Comparison of ENCODE assay signal across 29 mouse cellular contexts in the genomic region with DNA sequence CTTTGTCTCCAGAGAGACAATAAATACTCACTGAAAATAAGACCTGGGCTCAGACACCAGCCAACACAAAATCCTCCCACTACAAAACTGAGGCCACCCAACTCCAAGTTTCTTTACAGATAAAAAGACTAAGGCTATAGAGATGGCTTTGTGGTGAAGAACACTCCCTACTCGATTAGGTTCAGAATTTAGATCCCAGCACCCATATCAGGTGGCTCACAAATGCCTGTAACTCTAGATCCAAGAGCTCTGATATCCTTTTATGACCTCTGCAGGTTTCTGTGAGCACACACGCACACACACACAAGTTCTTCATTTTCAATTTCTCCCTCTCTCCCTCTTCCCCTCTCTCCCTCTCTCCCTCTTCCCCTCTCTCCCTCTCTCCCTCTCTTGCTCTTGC.
"Had no signal": no experiment of that assay in that cellular context is flagged by ENCODE, and none has a peak within 500 bp of the region (broad histone marks: within the 10 kb centered on the region; RNA-seq: fewer than 3 reads in every experiment).

No protein-coding gene starts in this region.

- H3K9ac ChIP-seq: limb, embryonic 12.5 days; limb, embryonic 13.5 days; limb, embryonic 15.5 days; liver, embryonic 12.5 days; liver, embryonic 13.5 days; liver, embryonic 14.5 days; liver, embryonic 15.5 days; liver, postnatal 0 days; lung, embryonic 14.5 days; lung, embryonic 15.5 days; midbrain, embryonic 12.5 days; midbrain, embryonic 13.5 days; midbrain, embryonic 15.5 days had no signal

- DNase-seq: left cerebral cortex, postnatal 4 days; liver; liver, embryonic 13.5 days; liver, postnatal 0 days; lung, adult 18-20 months; lung, adult 2 months; lung, embryonic 14.5 days; lung, postnatal 10 days; lung, postnatal 14 days; lung, postnatal 4 days; midbrain, embryonic 14.5 days had no signal

- H3K27me3 ChIP-seq: limb, embryonic 12.5 days; limb, embryonic 13.5 days; limb, embryonic 15.5 days; liver, embryonic 12.5 days; liver, embryonic 13.5 days; liver, embryonic 15.5 days; lung, embryonic 15.5 days; midbrain, embryonic 12.5 days; midbrain, embryonic 13.5 days; midbrain, embryonic 15.5 days had no signal

- H3K4me1 ChIP-seq: limb, embryonic 10.5 days; limb, embryonic 12.5 days; limb, embryonic 13.5 days; limb, embryonic 15.5 days; liver, embryonic 13.5 days; liver, embryonic 15.5 days; lung, embryonic 15.5 days had no signal

- H3K4me3 ChIP-seq: left cerebral cortex, adult 2 months; limb, embryonic 10.5 days; limb, embryonic 12.5 days; limb, embryonic 13.5 days; limb, embryonic 15.5 days; liver, embryonic 12.5 days; liver, embryonic 13.5 days; liver, embryonic 15.5 days; lung, embryonic 15.5 days; megakaryocyte, embryonic 14.5 days; midbrain, embryonic 10.5 days; midbrain, embryonic 12.5 days; midbrain, embryonic 13.5 days; midbrain, embryonic 15.5 days; myocyte had no signal

- H3K36me3 ChIP-seq: limb, embryonic 10.5 days; limb, embryonic 13.5 days; liver, embryonic 12.5 days; liver, embryonic 13.5 days; liver, embryonic 15.5 days; lung, embryonic 15.5 days; midbrain, embryonic 12.5 days had no signal

- ATAC-seq: liver, embryonic 12.5 days; liver, postnatal 0 days; lung, postnatal 0 days; midbrain, embryonic 13.5 days; midbrain, embryonic 15.5 days; midbrain, embryonic 16.5 days had no signal

- H3K27ac ChIP-seq: left cerebral cortex, adult 2 months; limb, embryonic 10.5 days; limb, embryonic 12.5 days; limb, embryonic 13.5 days; limb, embryonic 15.5 days; liver, embryonic 12.5 days; liver, embryonic 13.5 days; liver, embryonic 14.5 days; liver, embryonic 15.5 days; lung, embryonic 15.5 days; macrophage; midbrain, embryonic 10.5 days; midbrain, embryonic 12.5 days; midbrain, embryonic 13.5 days; midbrain, embryonic 15.5 days had no signal

- H3K9me3 ChIP-seq: limb, embryonic 10.5 days; limb, embryonic 12.5 days; limb, embryonic 13.5 days; limb, embryonic 15.5 days; liver, embryonic 12.5 days; liver, embryonic 13.5 days; liver, embryonic 15.5 days; lung, embryonic 15.5 days; megakaryocyte, embryonic 14.5 days; midbrain, embryonic 10.5 days; midbrain, embryonic 12.5 days; midbrain, embryonic 13.5 days; midbrain, embryonic 15.5 days had no signal
